In the genomic region with DNA sequence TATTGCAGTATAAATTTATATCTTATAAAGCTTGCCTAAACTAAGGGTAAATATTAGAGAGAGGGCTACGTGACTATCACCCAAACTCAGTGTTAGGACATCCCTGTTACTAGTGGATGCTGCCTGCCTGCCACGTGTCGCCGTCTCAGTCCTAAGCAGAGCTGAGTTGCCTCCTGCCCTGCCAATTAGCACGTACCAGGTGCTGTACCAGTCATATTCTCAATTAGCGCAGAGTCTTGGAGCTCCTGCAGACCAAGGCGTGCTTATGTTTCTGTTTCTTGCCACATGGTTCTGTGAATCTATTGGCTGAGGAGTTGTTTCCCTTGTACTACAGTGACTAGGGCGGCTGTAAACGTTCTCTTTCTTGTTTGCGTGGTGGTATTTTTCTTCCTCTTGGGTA, we compare ENCODE assay signal across 19 mouse cellular contexts.
"Had no signal": no experiment of that assay in that cellular context is flagged by ENCODE, and none has a peak within 500 bp of the region (broad histone marks: within the 10 kb centered on the region; RNA-seq: fewer than 3 reads in every experiment).

No protein-coding gene starts in this region.

- DNase-seq: lung, adult 18-20 months; lung, embryonic 14.5 days; lung, postnatal 10 days; lung, postnatal 4 days; midbrain, embryonic 14.5 days; retina, postnatal 1 day; right cerebral cortex, adult 18-20 months; right cerebral cortex, postnatal 14 days; thymus, adult 2 months; thymus, postnatal 25 days; thymus, postnatal 4 days had no signal

- H3K27ac ChIP-seq: midbrain, embryonic 10.5 days; midbrain, embryonic 12.5 days; neural tube, embryonic 13.5 days; neural tube, embryonic 15.5 days; stomach, embryonic 15.5 days; stomach, postnatal 0 days had no signal

- H3K27me3 ChIP-seq: midbrain, embryonic 12.5 days; neural tube, embryonic 13.5 days; neural tube, embryonic 15.5 days; stomach, embryonic 15.5 days had no signal

- ATAC-seq: midbrain, embryonic 16.5 days had no signal

- H3K4me2 ChIP-seq: lung, embryonic 14.5 days; midbrain, embryonic 12.5 days; neural tube, embryonic 13.5 days; neural tube, embryonic 15.5 days; stomach, embryonic 15.5 days had no signal

- H3K9me3 ChIP-seq: midbrain, embryonic 10.5 days; midbrain, embryonic 12.5 days; neural tube, embryonic 13.5 days; neural tube, embryonic 15.5 days; stomach, embryonic 15.5 days had no signal

- H3K36me3 ChIP-seq: midbrain, embryonic 10.5 days; midbrain, embryonic 12.5 days; neural tube, embryonic 13.5 days; neural tube, embryonic 15.5 days; stomach, embryonic 15.5 days had no signal

- H3K4me1 ChIP-seq: midbrain, embryonic 12.5 days; neural tube, embryonic 13.5 days; neural tube, embryonic 15.5 days; stomach, embryonic 15.5 days had no signal

- H3K4me3 ChIP-seq: midbrain, embryonic 10.5 days; midbrain, embryonic 12.5 days; myocyte; neural tube, embryonic 13.5 days; neural tube, embryonic 15.5 days; stomach, embryonic 15.5 days had no signal

- H3K9ac ChIP-seq: lung, embryonic 14.5 days; midbrain, embryonic 12.5 days; neural tube, embryonic 13.5 days; neural tube, embryonic 15.5 days; stomach, embryonic 15.5 days had no signal
